8 mouse cellular contexts compared by ENCODE assay signal in genomic region chr5:120440733-120441132, GRCm38 (mm10). TPM values are rescaled to one million over a fixed set of nuclear protein-coding genes. Genes with fewer than 3 reads are reported as not detected.
DNase-seq lines count a peak whose midpoint lies in the region; ATAC-seq and TF ChIP-seq lines count a peak whose summit lies in the region.

No protein-coding gene starts in this region.

- DNase-seq in Patski (ENCODE audit: low read depth, low spot score): peak; percentile 28
- DNase-seq in cerebellum, postnatal 25 days: peak; percentile 95 to 99
- peak; percentile 87 to 88 for DNase-seq in frontal cortex, postnatal 36 days (ENCODE audit: low spot score in 2 of 2)
- DNase-seq in hindbrain, embryonic 14.5 days (ENCODE audit: low spot score): peak; percentile 97
- DNase-seq in left cerebral cortex, adult 11 months (ENCODE audit: low spot score): peak; percentile 60
- DNase-seq in lung, postnatal 36 days: peak; percentile 89
- DNase-seq in right cerebral cortex, adult 18-20 months: peak; percentile 86
- DNase-seq in urinary bladder, adult 2 months (ENCODE audit: low spot score): peak; percentile 76

- in situ Hi-C loops in Patski (cut with MboI; ENCODE audit: low pct_unique_long_range_greater_than_20kb): loop anchor here (10.0 kb wide), 1 partner anchor 186 kb away; no protein-coding TSS in a partner anchor

- H3K27ac ChIP-seq in hindbrain, embryonic 14.5 days: peak overlapping the region; percentile 95; the same call in 1 of the 2 replicates

- H3K4me1 ChIP-seq in hindbrain, embryonic 14.5 days (replicated peaks; ENCODE audit: control insufficient read depth, insufficient read depth, low read length): peaks cover 6% of the 10 kb centered on the region; the same call in 1 of the 2 replicates

- peak overlapping the region; percentile 95 for H3K9ac ChIP-seq in hindbrain, embryonic 14.5 days

- peak overlapping the region; percentile 71 for H3K4me2 ChIP-seq in hindbrain, embryonic 14.5 days (replicated peaks)

- TF ChIP-seq CTCF in Patski (IDR thresholded peaks at IDR 0.05): no peak

- 7% methylated on average over 13 of the region's 14 CpGs for WGBS in hindbrain, embryonic 14.5 days

- CTCF ChIA-PET in Patski (lab: Charles Lee): interaction anchor here (0.7 to 1.1 kb wide), 3 partner anchors 10 to 250 kb away, joined by 3 to 6 read pairs (median 3); no protein-coding TSS in a partner anchor

- peak; percentile 65 for ATAC-seq in Patski
- peak; percentile 53; the same call in 1 of the 2 replicates for ATAC-seq in hindbrain, embryonic 14.5 days (ENCODE audit: low FRiP score)

- peaks cover 15% of the 10 kb centered on the region; the same call in 1 of the 2 replicates for H3K36me3 ChIP-seq in hindbrain, embryonic 14.5 days (replicated peaks; ENCODE audit: control insufficient read depth, insufficient read depth)

- H3K4me3 ChIP-seq in hindbrain, embryonic 14.5 days (replicated peaks; ENCODE audit: low read length): peak overlapping the region; percentile 77

- H3K9me3 ChIP-seq in hindbrain, embryonic 14.5 days (ENCODE audit: control insufficient read depth, low read length): no peaks in the 10 kb centered on the region

- POLR2A ChIA-PET in Patski (lab: Charles Lee): no interaction called here

- peaks cover 40% of the 10 kb centered on the region for H3K27me3 ChIP-seq in Patski
- H3K27me3 ChIP-seq in hindbrain, embryonic 14.5 days (ENCODE audit: control insufficient read depth, insufficient read depth, low read length): peaks cover 41% of the 10 kb centered on the region

RNA-seq across cellular contexts. Expression of gene Lhx5, which starts 9.2 kb away (rescaled TPM):
- 0.03 TPM for polyA plus RNA-seq in Patski (2021)
- 20.4 and 23.1 TPM in 2 replicates for polyA plus RNA-seq in hindbrain, embryonic 14.5 days (2014; fragmentation: Nextera tagmentation; extraction: Ambion mirVana)
- not detected in 2 replicates for polyA plus RNA-seq in urinary bladder, adult 2 months (2012; rRNA removed)

RNA-seq across cellular contexts. Expression of gene Sdsl, which starts 31.9 kb away (rescaled TPM):
- polyA plus RNA-seq in Patski (2021): 18.5 TPM
- polyA plus RNA-seq in hindbrain, embryonic 14.5 days (2014; fragmentation: Nextera tagmentation; extraction: Ambion mirVana): 6.1 and 7.7 TPM in 2 replicates
- polyA plus RNA-seq in urinary bladder, adult 2 months (2012; rRNA removed): 7.4 and 8.4 TPM in 2 replicates

RNA-seq across cellular contexts. Expression of gene Sds, which starts 35.6 kb away (rescaled TPM):
- polyA plus RNA-seq in Patski (2021): 1.3 TPM
- not detected in 2 replicates for polyA plus RNA-seq in hindbrain, embryonic 14.5 days (2014; fragmentation: Nextera tagmentation; extraction: Ambion mirVana)
- polyA plus RNA-seq in urinary bladder, adult 2 months (2012; rRNA removed): not detected in 2 replicates

Comparison
In these comparisons a context has a peak if more than half of its experiments do, and no peak if none do; other contexts are left out.
1. Peak in every context shown above with its lines: DNase-seq, ATAC-seq, H3K4me3 ChIP-seq and H3K27ac ChIP-seq.
2. DNase-seq: peak in every context shown above with its lines; median percentile 97 in cerebellum, postnatal 25 days; 97 in hindbrain, embryonic 14.5 days; 89 in lung, postnatal 36 days; 88 in frontal cortex, postnatal 36 days; 86 in right cerebral cortex, adult 18-20 months; 76 in urinary bladder, adult 2 months; 60 in left cerebral cortex, adult 11 months; 28 in Patski.
3. RNA of gene Lhx5, which starts 9.2 kb away (polyA plus RNA-seq): 20.4 to 23.1 TPM in hindbrain, embryonic 14.5 days; 0.03 TPM in Patski (single experiment) and not detected in urinary bladder, adult 2 months; every median in the first group is over 10 times any median in the second.